Mouse (Mus musculus): ENCODE results near the gene Btbd18.

Btbd18 gene

DNA sequence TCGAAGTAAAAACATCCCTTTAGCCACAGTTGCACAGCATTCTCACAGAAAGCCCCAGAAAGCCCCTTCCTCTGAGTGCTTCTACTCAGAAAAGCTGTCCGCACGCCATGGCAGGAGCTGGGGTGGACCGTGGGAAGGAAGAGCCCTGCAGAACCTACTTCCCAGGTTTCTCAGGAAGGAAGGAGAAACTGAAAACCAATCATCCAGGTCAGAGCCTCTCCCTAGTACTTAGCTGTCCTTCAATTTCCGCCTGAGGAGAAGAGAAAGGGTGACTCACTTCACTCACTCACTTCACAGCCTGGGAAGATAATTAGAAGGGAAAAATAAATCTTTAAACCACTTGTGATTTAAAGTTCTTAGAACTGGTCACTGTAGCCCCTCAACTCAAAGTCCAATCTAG is 45.5 kb downstream of the Btbd18 start:
- DNase-seq (ENCODE audit: low read depth) = no peak

DNA sequence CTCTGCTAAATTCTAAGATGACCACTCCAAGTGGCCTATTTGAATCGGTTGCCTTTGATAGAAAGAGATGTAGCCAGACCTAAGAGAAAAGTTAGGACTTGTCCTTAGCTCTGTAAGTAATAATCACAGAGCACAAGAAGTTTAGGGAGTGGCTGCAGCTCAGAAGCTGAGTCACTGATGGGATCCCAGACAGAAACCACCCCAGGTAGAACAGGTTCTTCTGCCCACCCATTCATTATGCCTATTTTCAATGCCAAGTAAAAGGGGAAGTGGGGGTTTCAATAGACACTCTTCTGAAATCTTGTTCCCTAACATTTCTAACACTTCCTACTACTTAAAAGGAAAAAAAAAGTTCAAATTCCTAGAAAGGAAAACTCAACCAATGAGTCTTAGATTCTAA is 46.4 kb downstream of the Btbd18 start:
- DNase-seq (ENCODE audit: low read depth) = no peak

DNA sequence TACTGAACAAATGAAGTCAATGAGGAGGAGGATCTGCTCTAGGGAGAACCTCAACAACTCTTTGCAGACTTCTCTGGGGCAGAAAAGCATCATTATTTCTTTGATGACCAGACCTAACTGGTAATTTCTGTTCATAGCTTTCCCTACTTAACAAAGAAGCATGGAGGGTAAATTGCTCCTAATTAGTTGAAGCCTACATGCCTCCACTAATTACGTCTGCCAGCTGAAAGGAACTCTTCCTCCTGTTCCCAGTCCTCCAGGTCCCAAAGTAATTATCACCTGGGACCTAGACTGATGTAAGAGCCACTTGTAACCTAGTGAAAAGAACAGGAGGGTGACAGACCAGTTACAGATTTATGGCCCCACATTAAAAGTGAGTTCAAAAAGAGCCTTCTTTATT is 48.6 kb downstream of the Btbd18 start:
- no peak for DNase-seq (ENCODE audit: low read depth)

DNA sequence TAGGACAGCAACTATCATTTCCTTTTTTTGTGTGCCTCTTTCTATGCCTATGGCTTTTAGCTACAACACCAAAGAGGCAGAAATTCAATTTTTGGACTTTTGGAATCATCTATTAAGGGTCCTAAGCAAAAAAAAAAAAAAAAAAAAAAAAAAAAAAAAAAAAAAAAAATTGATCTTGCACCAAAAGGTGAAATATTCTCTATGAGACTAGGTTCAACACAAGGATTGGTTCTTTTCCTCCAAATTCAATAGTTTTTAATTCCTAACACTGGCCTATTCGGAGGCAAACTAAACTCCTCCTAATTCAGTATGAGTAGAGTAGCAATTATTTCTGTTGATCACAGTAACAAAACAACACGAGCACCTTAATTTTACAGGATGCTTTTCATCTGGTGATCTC is 53.0 kb downstream of the Btbd18 start:
- DNase-seq (ENCODE audit: low read depth) = no peak

DNA sequence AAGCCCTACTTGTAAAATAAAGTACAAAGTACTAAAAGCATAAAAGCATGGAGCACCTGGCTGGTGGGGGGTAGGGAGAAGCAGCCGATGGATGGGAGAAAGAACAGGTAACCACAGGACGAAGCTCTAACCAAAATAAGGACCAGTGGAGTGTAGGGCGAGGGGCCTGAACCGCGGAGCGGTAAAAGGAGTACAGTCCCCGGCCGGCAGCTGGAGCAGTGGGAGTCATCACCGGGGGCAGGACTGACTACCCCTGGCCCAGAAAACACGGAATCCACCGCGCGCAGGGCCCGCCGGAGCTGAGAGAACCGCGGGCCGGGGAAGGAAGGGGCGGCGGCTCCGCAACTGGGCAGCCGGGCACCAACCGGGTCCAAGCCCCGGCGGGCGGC is 55.5 kb downstream of the Btbd18 start:
- no peak for DNase-seq (ENCODE audit: low read depth)

DNA sequence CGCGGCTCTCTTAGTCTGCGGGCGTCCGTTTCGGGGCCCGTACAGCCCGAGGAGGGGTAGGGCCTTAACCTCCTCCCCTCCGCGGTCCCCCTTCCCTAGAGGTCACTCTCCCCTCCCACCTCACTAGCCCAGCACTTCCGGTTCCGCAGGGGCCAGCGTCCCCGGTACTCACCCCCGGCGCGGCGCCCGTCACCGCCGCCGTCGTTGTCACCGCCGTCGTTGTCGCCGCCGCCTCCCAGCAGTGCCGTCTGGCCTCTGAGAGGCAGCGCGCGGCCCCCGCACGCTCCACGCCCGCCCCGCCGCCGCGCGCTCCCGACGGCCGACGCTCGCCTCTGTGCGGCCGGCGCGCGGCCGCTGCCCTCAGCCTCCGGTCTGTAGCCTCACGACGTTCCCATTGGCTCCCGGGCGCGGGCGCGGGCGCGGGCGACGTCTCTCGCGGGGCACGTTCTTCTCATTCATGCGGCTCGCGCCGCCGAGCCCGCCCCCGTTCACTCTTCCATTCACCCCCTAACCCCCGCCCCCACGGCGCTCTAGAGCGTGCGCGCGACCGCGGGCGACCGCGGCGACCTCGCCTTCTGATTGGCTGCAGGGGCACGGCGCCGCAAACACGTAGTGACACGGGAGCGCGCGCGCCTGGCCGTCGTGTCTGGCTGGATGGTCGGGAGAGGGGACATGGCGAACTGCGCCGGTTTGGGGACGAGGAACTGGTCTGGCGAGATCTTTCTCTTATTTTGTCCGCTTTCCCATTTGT is 56.1 kb downstream of the Btbd18 start, which contains the start of gene Zdhhc5:
TSS of gene Zdhhc5 (minus strand) at position 370 of the 751 bp plus-strand sequence.
- peak; percentile 100 for DNase-seq (ENCODE audit: low read depth)

DNA sequence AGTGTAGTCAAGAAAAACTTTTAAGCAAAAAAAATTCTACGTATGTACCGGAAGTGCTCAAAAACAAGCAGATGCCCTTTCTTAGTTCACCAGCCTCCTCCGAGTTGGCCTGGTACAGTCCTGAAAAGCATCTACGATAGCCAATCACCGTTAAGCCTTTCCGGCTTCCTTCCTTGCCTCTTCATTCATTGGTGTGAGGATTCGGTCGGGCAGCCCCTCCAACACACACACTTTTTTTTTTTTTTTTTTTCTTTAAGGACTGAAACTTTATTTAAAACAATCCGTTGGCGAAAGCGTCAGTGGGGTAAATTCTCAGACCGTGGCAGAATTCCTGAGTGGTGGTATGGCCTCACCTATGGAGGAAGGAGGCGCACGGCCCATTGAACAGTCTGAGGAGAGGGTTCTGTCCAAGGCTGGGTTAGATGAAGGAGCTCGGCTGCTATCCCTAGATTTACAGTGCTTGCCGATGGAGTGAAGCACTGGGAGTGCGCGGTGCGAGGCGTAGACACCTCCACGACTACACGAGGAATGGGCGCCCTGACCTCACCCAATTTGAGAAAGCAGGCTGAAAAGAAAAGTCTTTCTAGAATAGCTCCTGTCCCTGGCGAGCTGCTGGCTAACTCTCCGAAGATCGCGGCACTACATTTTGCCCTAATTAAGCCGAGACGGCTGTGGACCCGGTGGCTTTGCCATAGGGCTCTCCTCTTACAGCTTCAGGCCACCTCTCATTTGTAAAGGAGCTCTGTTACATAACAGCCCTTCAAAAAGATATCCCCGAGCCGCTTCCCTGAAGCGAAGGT is 56.9 kb downstream of the Btbd18 start:
- DNase-seq (ENCODE audit: low read depth) = peak; percentile 93

DNA sequence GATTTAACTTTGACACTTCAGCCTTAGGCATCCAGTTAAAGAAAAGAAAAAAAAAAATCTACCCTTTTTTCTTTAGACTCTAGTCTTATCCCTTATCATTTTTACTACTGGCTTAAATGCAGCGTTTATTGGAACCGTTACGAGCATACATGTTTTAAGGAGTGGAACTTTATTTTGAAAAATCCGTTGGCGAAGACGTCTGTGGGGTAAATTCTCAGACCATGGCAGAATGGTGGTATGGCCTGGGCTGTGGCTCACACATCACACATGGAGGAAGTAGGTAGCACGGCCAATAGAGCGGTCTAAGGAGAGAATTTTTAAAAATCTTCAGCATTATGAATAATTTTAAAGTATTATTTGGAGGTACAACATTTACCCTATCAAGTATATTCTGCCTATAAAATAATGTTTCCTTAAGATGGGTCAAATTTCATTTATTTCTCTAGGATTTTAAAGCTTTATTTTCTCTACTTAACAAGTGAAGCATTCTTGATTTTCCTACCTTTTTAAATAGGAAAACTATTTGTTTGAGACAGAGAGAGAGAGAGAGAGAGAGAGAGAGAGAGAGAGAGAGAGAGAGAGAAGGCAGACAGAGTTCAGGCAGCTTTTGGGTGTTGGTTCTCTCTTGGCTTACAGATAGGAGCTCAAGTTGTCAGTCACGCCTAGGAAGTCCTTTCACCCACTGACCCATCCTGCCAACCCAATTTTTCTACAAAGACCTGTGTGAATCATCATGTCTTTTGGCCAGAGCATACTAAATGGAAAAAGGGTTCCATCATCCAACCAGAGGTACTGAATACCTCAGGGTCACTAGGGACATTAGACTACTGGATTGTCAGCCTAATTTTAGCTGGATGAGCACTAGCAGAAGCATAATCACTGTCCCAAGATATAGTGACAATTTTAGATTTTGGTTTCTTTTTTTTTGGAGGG is 57.8 kb downstream of the Btbd18 start:
- peak; percentile 31 for DNase-seq (ENCODE audit: low read depth)

DNA sequence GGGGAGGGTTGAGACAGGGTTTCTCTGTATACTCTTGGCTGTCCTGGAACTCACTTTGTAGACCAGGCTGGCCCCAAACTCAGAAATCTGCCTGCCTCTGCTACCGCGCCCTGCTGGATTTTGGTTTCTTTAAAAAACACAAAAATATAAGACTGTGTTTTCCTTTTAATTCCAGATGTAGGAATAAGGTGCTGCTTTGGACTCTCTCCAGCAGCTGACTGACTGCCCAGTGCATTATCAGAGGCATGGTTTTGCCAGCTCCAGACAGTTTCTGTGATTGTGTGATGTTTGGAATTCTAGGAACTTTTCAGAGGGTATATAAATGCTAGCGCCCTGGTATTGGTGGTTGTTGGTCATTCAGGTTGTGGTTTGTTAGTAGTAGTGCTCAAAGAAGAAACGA is 58.5 kb downstream of the Btbd18 start:
- no peak for DNase-seq (ENCODE audit: low read depth)
